Mouse (Mus musculus) lung, embryonic 14.5 days (tissue): ENCODE data around the gene Lrrc28. TPM values are rescaled to one million over a fixed set of nuclear protein-coding genes. Genes with fewer than 3 reads are reported as not detected.

Source experiments
- ATAC-seq: fragments of 200-750 bp; cut with Nextera tagmentation; 2 replicates; pipeline ENCODE4 v1.8.0; 2017; ENCODE audit warnings: mild to moderate bottlenecking, moderate TSS enrichment, moderate library complexity; ENCODE audit not compliant: insufficient read depth
- DNase-seq: peaks from one replicate; pipeline ENCODE4 v3.0.0-alpha.2; 2015
- H3K27ac ChIP-seq: fragments of 300-500 bp; sonication (generic); 2 replicates; pipeline ENCODE4 v1.5.1; 2014; ENCODE audit warnings: low read depth, mild to moderate bottlenecking, moderate library complexity
- H3K27me3 ChIP-seq: fragments of 300-500 bp; sonication (generic); 2 replicates; pipeline ENCODE4 v1.6.1; 2014; ENCODE audit warnings: low read length, control low read depth; ENCODE audit not compliant: insufficient read depth
- H3K36me3 ChIP-seq: fragments of 300-500 bp; sonication (generic); 2 replicates; pipeline ENCODE4 v1.6.1; 2014; ENCODE audit warnings: control low read depth; ENCODE audit not compliant: insufficient read depth
- H3K4me1 ChIP-seq: fragments of 300-500 bp; sonication (generic); 2 replicates; pipeline ENCODE4 v1.6.1; 2014; ENCODE audit warnings: antibody characterized with exemption, control low read depth; ENCODE audit not compliant: insufficient read depth
- H3K4me2 ChIP-seq: fragments of 300-500 bp; sonication (generic); 2 replicates; pipeline ENCODE4 v1.6.1; 2014; ENCODE audit warnings: mild to moderate bottlenecking
- H3K4me3 ChIP-seq: fragments of 300-500 bp; sonication (generic); 2 replicates; pipeline ENCODE4 v1.5.1; 2014; ENCODE audit warnings: low read depth, low read length
- H3K9ac ChIP-seq: fragments of 300-500 bp; sonication (generic); 2 replicates; pipeline ENCODE4 v1.6.1; 2014
- H3K9me3 ChIP-seq: fragments of 300-500 bp; sonication (generic); 2 replicates; pipeline ENCODE4 v1.6.1; 2016; ENCODE audit warnings: low read depth, low read length, control low read depth
- CTCF ChIP-seq: IDR thresholded peaks from 2 replicates; pipeline ENCODE4 v1.5.1; 2016; ENCODE audit warnings: antibody characterized with exemption, low read depth
- WGBS: fragments of 180-500 bp; shearing (Covaris S2); extraction: QIAGEN DNeasy Blood & Tissue Kit; methylation state at CpG from one replicate; pipeline ENCODE4 v1.1.7; 2014; 5-methylcytosine and 5-hydroxymethylcytosine counted together
- polyA plus RNA-seq: library from polyadenylated mRNA; unstranded; fragments of >200 nt; fragmentation: Nextera tagmentation; extraction: Ambion mirVana; gene quantifications from 2 replicates; pipeline ENCODE4 v1.2.1, GENCODE M21; 2014

Gene Lrrc28
- polyA plus RNA-seq, 1 experiment from 2014 or later: 16.6 TPM

DNA sequence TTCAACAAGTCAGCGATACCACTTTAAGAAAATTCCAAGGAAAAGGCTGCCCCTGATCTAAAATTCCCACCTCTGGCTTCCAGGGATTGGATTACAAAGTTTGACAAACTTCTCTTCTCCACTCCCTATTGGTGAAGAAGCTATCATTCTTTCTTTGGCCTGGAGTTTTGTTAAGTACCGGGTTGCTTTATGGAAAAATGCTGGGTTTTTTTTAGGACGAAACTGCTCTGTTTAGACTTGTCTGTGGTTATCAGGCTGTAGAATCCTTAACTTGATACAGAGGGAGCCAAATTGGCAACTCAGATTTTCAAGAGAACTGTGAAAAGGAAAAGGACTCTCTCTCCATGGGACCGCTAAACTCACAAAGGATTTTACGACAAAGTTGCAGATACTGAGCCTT is 2.2 kb upstream of the Lrrc28 start, which contains the start of gene Ttc23:
Ttc23 (plus strand) TSS at position 134 of the 400 bp plus-strand sequence.
- Histone ChIP-seq H3K36me3 (no peaks in the 10 kb centered on the region), H3K4me2 (peak within 1 kb of the TSS; percentile 72), H3K4me3 (peak within 1 kb of the TSS; percentile 61), H3K9me3 (no peaks in the 10 kb centered on the region), H3K27ac (peak within 1 kb of the TSS; percentile 80), H3K4me1 (0 out of 2 replicates have a peak, but pooled peaks cover 9% of the 10 kb centered on the region), H3K27me3 (no peaks in the 10 kb centered on the region), H3K9ac (peak within 1 kb of the TSS; percentile 68)
- DNase-seq (peak; percentile 91), ATAC-seq (peak; percentile 18; the same call in 1 of the 2 replicates)
- TF ChIP-seq CTCF: no peak
- under 1% methylated on average over 5 of the region's 5 CpGs for WGBS

GRCm38 (mm10) chr7:67646131-67646530 is 1.1 kb upstream of the Lrrc28 start:
- Histone ChIP-seq H3K4me1 (0 out of 2 replicates have a peak, but pooled peaks cover 9% of the 10 kb centered on the region), H3K9ac (peak overlapping the region; percentile 68), H3K4me2 (peak overlapping the region; percentile 72), H3K9me3 (no peaks in the 10 kb centered on the region), H3K4me3 (peak overlapping the region; percentile 61), H3K27ac (no peak overlapping the region), H3K36me3 (no peaks in the 10 kb centered on the region), H3K27me3 (no peaks in the 10 kb centered on the region)
- no peak for ATAC-seq
- whole genome bisulfite sequencing: 9% methylated on average over 6 of the region's 6 CpGs
- no peak for TF ChIP-seq CTCF
- DNase-seq: no peak

DNA sequence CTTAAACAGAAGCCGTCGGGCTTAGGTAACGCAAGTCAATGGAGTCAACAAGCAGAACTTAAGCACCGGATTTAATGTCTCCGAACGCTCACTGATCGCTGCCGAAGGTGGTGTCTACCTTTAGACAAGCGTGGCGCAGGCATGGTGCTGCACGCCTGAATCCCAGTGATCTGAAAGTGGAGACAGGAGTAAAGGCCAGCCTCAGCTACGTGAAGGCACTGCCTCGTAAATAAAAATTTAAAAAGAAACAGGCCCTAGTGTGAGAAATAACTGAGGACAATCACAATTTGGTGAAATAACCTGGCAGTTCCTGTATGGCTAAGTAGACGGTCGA is 580 bp upstream of the Lrrc28 start:
- H3K9ac ChIP-seq: peak overlapping the region; percentile 68
- H3K27me3 ChIP-seq: no peaks in the 10 kb centered on the region
- H3K36me3 ChIP-seq: no peaks in the 10 kb centered on the region
- H3K9me3 ChIP-seq: no peaks in the 10 kb centered on the region
- ATAC-seq (peak; percentile 6; the same call in 1 of the 2 replicates), DNase-seq (no peak)
- peak overlapping the region; percentile 85 for H3K27ac ChIP-seq
- H3K4me2 ChIP-seq: peak overlapping the region; percentile 72
- WGBS: under 1% methylated on average over 15 of the region's 15 CpGs
- H3K4me3 ChIP-seq: peak overlapping the region; percentile 61
- no peak for TF ChIP-seq CTCF
- 0 out of 2 replicates have a peak, but pooled peaks cover 9% of the 10 kb centered on the region for H3K4me1 ChIP-seq

DNA sequence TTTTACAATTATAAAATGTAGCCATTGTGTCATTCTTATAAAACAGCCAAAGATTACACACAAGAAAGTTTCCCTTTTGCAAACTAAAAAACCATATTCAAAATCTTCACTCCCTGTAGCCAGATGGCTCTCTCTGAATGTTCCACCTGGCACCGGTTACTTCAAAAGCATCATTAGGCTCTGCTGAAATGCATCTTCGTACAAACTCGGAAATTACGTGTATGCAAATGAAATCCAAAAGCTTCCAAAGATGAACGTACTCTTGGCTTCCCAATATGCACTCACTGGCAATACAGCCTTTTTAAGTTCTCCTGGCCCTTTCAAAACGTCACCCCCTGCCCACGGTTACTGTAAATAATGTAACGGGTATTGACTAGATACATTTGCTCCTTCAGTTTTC is 777 bp downstream of the Lrrc28 start:
- no peaks in the 10 kb centered on the region for H3K9me3 ChIP-seq
- peak overlapping the region; percentile 61 for H3K4me3 ChIP-seq
- 0 out of 2 replicates have a peak, but pooled peaks cover 9% of the 10 kb centered on the region for H3K4me1 ChIP-seq
- DNase-seq (no peak), ATAC-seq (no peak)
- no peaks in the 10 kb centered on the region for H3K27me3 ChIP-seq
- no peaks in the 10 kb centered on the region for H3K36me3 ChIP-seq
- WGBS: 36% methylated on average over 8 of the region's 8 CpGs
- TF ChIP-seq CTCF: no peak
- H3K9ac ChIP-seq: peak overlapping the region; percentile 71
- no peak overlapping the region for H3K27ac ChIP-seq
- peak overlapping the region; percentile 70 for H3K4me2 ChIP-seq

- no peak for TF ChIP-seq CTCF
Observed at GRCm38 (mm10) chr7:67642955-67643354, 2.1 kb downstream of the Lrrc28 start.

DNA sequence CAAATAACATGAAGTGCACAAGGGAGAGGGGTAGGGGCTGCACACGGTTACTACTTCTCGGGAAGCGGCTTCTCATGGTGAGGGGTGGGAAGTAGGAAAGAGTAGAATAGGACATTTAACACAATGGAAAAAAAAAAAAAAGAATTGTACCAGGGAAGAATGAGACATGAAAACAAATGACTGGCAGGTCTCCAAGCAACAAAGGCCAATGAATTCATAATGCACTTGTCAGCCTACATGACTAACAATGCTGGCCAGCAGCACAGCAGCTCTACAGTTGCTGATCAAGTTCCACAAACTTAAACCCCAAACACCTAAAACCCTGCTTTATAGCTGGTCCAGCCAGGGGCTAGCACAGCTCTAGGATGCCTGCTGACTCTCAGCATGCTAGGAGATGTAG is 6.1 kb downstream of the Lrrc28 start:
- H3K27ac ChIP-seq: no peak overlapping the region
- H3K9ac ChIP-seq: no peak overlapping the region
- H3K36me3 ChIP-seq: no peaks in the 10 kb centered on the region
- peak; percentile 52 for DNase-seq
- no peak for ATAC-seq
- H3K27me3 ChIP-seq: no peaks in the 10 kb centered on the region
- no peaks in the 10 kb centered on the region for H3K4me1 ChIP-seq
- TF ChIP-seq CTCF: no peak
- H3K4me2 ChIP-seq: no peak overlapping the region
- WGBS: 63% methylated on average over 3 of the region's 3 CpGs
- H3K4me3 ChIP-seq: no peak overlapping the region
- H3K9me3 ChIP-seq: no peaks in the 10 kb centered on the region

More at GRCm38 (mm10) chr7:67642955-67643354, 2.1 kb downstream of the Lrrc28 start:
- Histone ChIP-seq H3K4me1 (0 out of 2 replicates have a peak, but pooled peaks cover 5% of the 10 kb centered on the region), H3K9ac (no peak overlapping the region), H3K36me3 (no peaks in the 10 kb centered on the region), H3K4me3 (no peak overlapping the region), H3K4me2 (no peak overlapping the region), H3K9me3 (no peaks in the 10 kb centered on the region), H3K27me3 (no peaks in the 10 kb centered on the region), H3K27ac (no peak overlapping the region)
- 90% methylated on average over 9 of the region's 9 CpGs for WGBS
- ATAC-seq (no peak), DNase-seq (no peak)

DNA sequence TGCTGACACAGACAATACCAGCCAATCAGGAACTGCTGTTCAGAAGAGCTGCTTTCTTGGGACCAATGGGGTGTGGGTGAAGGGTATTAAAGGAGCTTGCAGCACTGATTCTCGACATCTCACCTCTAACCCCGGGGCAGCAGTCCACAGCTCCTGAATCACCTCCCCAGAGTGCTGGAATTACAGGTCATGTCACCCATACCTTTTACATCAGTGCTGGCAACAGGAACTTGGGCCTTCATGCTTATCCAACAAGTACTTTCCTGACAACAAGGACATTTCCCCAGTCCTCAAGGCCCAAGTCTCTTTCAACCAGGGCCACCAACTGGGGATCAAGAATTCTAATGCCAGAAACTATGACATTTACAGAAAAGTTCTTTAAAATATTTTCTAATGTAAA is 8.9 kb downstream of the Lrrc28 start:
- H3K4me1 ChIP-seq: no peaks in the 10 kb centered on the region
- no peak overlapping the region for H3K4me3 ChIP-seq
- H3K4me2 ChIP-seq: no peak overlapping the region
- H3K9ac ChIP-seq: no peak overlapping the region
- no peak for DNase-seq
- H3K36me3 ChIP-seq: no peaks in the 10 kb centered on the region
- 63% methylated on average over 2 of the region's 2 CpGs for WGBS
- H3K9me3 ChIP-seq: no peaks in the 10 kb centered on the region
- TF ChIP-seq CTCF: no peak
- no peaks in the 10 kb centered on the region for H3K27me3 ChIP-seq
- no peak for ATAC-seq
- H3K27ac ChIP-seq: no peak overlapping the region
